Mouse (Mus musculus): ENCODE data around the gene Gm28897. TPM values are rescaled to one million over a fixed set of nuclear protein-coding genes. Genes with fewer than 3 reads are reported as not detected.
"Not testable (repeated sequence)": the region's sequence is repeated elsewhere in the genome, so short reads cannot be mapped to it uniquely, and the experiment has no call there.

Gm28897 gene
- total RNA-seq (2021): not detected

GRCm38 (mm10) chrY:80926695-80927094 is at the start of gene Gm28897:
TSS of gene Gm28897 (plus strand) at chrY:80926995.
- intact Hi-C loops (cut with DNase I); DNase-seq (ENCODE audit: low spot score in 2 of 2): not testable (repeated sequence)
